Mouse (Mus musculus) midbrain, embryonic 12.5 days (tissue): ENCODE data around the gene Sema3f. TPM values are rescaled to one million over a fixed set of nuclear protein-coding genes. Genes with fewer than 3 reads are reported as not detected.

Experiments
- ATAC-seq: fragments of 200-750 bp; cut with Nextera tagmentation; 2 replicates; pipeline ENCODE4 v1.8.0; 2017; ENCODE audit warnings: low read depth, moderate TSS enrichment, moderate library complexity; ENCODE audit not compliant: low FRiP score
- H3K27ac ChIP-seq: fragments of 300-500 bp; sonication (generic); replicated peaks from 2 replicates; pipeline ENCODE4 v1.5.1; 2016; ENCODE audit warnings: mild to moderate bottlenecking
- H3K27me3 ChIP-seq: fragments of 300-500 bp; sonication (generic); 2 replicates; pipeline ENCODE4 v1.6.1; 2016; ENCODE audit warnings: mild to moderate bottlenecking
- H3K36me3 ChIP-seq: fragments of 300-500 bp; sonication (generic); 2 replicates; pipeline ENCODE4 v1.6.1; 2016
- H3K4me1 ChIP-seq: fragments of 300-500 bp; sonication (generic); 2 replicates; pipeline ENCODE4 v1.6.1; 2016
- H3K4me2 ChIP-seq: fragments of 300-500 bp; sonication (generic); replicated peaks from 2 replicates; pipeline ENCODE4 v1.6.1; 2016; ENCODE audit warnings: mild to moderate bottlenecking, moderate library complexity
- H3K4me3 ChIP-seq: fragments of 300-500 bp; sonication (generic); 2 replicates; pipeline ENCODE4 v1.5.1; 2016; ENCODE audit warnings: mild to moderate bottlenecking
- H3K9ac ChIP-seq: fragments of 300-500 bp; sonication (generic); replicated peaks from 2 replicates; pipeline ENCODE4 v1.6.1; 2016; ENCODE audit warnings: mild to moderate bottlenecking, moderate library complexity
- H3K9me3 ChIP-seq: fragments of 300-500 bp; sonication (generic); 2 replicates; pipeline ENCODE4 v1.6.1; 2016; ENCODE audit warnings: mild to moderate bottlenecking
- WGBS: fragments of 180-500 bp; shearing (Covaris S2); methylation state at CpG from one replicate; pipeline ENCODE4 v1.1.7; 2016; 5-methylcytosine and 5-hydroxymethylcytosine counted together
- polyA plus RNA-seq: library from polyadenylated mRNA; unstranded; fragments of >200 nt; fragmentation: Nextera tagmentation; extraction: Ambion mirVana; gene quantifications from 2 replicates; pipeline ENCODE4 v1.2.1, GENCODE M21; 2016

The Sema3f gene
- polyA plus RNA-seq, 1 experiment from 2014 or later, result 30.6 TPM

DNA sequence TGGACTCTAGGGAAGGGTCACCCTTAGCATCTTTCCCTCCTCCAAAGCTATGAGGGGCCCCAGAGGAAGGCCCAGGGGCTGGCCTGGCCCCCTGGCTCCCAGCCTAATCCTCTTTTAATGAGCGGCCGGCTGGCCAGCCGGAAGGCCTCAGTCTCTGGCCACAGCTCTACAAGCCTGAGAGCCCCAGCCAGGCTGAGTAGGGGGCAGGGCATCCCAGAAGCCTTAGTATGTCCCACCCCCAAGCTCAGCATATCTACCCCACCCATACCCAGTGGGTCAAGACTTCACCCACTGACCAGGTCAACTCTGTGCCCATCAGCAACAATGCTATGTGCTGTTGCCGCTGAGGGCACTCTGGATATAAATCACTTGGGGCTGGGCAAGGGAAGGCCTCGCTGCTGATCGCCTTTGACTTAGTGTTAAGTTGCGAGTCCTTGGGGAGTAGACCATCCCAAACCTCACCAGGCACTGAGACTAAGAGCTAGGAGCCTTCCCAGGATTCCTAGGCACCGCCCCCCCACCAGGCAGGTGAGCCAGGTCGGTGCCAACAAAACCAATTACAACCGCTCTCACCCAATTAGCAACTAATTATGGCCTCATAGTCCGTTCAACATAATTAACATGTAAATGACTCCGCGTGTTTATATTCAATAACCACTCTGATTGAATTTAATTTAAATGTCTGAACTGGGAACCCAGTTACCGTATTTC, 12.3 kb downstream of the Sema3f start:
- Histone ChIP-seq H3K4me2 (peak overlapping the region; percentile 28), H3K36me3 (peaks cover 21% of the 10 kb centered on the region; the same call in 1 of the 2 replicates)
- 8% methylated on average over 14 of the region's 14 CpGs for WGBS

GRCm38 (mm10) chr9:107696845-107697610, 13.2 kb downstream of the Sema3f start:
- Histone ChIP-seq H3K9me3 (no peaks in the 10 kb centered on the region), H3K4me3 (no peak overlapping the region), H3K4me2 (peak overlapping the region; percentile 28; the same call in 1 of the 2 replicates), H3K36me3 (peaks cover 22% of the 10 kb centered on the region), H3K27me3 (no peaks in the 10 kb centered on the region), H3K4me1 (peaks cover 82% of the 10 kb centered on the region), H3K27ac (peak overlapping the region; percentile 54), H3K9ac (peak overlapping the region; percentile 39; the same call in 1 of the 2 replicates)
- peak; percentile 14; the same call in 1 of the 2 replicates for ATAC-seq
- 15% methylated on average over 9 of the region's 9 CpGs for WGBS

More for the DNA sequence above, 12.3 kb downstream of the Sema3f start:
- H3K27me3 ChIP-seq, result no peaks in the 10 kb centered on the region
- H3K4me3 ChIP-seq, result no peak overlapping the region
- peaks cover 87% of the 10 kb centered on the region for H3K4me1 ChIP-seq
- H3K9ac ChIP-seq, result no peak overlapping the region; the same call in 1 of the 2 replicates
- H3K9me3 ChIP-seq, result no peaks in the 10 kb centered on the region
- peak overlapping the region; percentile 50; the same call in 1 of the 2 replicates for H3K27ac ChIP-seq
- no peak; the same call in none of the 2 replicates for ATAC-seq

DNA sequence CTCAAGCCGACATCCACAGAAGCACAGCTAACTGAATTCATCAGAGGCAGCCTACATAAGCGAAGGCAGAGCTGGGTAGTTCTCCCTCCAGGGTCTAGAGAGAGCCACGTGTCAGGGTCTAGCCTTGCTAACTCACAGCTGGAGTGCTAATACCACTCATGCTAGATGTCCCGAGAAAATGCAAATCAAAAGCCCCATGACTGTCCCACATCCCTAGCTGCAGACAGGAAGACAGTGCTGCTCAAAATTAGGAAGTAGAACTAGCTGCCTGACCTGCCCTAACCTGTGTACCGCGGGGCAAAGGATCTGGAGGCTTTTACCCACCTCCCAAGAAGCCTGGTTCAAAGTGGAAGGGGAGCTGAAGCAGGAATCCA, 14.2 kb downstream of the Sema3f start:
- no peak for ATAC-seq
- peaks cover 32% of the 10 kb centered on the region for H3K36me3 ChIP-seq
- 35% methylated on average over 6 of the region's 6 CpGs for WGBS
- H3K9me3 ChIP-seq, result no peaks in the 10 kb centered on the region
- no peaks in the 10 kb centered on the region for H3K27me3 ChIP-seq
- no peak overlapping the region for H3K4me2 ChIP-seq
- H3K9ac ChIP-seq, result no peak overlapping the region
- H3K4me3 ChIP-seq, result no peak overlapping the region
- H3K27ac ChIP-seq, result no peak overlapping the region
- H3K4me1 ChIP-seq, result peaks cover 74% of the 10 kb centered on the region

DNA sequence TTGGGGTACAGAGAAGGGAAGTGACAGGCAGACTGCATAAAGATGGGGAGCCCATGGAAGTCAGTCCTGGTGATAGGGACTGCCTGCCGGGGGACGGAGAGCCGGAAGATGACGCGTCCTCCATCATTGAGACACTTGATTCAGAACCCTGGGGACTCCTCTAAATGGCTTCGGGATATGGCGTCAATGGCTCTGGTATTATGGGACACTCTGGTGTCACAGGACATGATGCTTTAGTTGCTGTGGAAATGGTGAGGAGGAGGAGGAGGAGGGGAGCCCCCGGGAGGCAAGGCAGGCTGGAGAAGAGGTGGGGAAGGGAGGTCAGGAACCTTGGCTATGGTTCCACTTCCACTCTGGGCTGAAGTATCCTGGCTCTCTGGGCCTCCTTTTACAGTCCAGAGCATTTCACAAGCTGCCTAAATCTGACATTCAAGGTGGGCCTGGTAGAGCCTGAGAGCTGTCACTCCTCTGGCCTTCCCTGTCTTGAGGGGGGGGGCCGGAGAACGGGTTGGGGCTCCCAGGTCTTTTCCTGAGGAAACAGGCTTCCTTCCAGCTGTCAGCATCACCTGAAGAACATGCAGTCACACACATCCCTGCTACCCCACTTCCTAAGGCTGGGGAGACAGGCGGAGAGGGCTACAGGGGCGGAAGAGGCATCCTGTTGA, 14.7 kb downstream of the Sema3f start:
- Histone ChIP-seq H3K4me3 (no peak overlapping the region), H3K4me1 (peaks cover 71% of the 10 kb centered on the region), H3K36me3 (peaks cover 37% of the 10 kb centered on the region), H3K9ac (no peak overlapping the region), H3K27me3 (no peaks in the 10 kb centered on the region), H3K4me2 (no peak overlapping the region), H3K27ac (no peak overlapping the region), H3K9me3 (no peaks in the 10 kb centered on the region)
- ATAC-seq, result no peak
- 79% methylated on average over 12 of the region's 12 CpGs for WGBS

DNA sequence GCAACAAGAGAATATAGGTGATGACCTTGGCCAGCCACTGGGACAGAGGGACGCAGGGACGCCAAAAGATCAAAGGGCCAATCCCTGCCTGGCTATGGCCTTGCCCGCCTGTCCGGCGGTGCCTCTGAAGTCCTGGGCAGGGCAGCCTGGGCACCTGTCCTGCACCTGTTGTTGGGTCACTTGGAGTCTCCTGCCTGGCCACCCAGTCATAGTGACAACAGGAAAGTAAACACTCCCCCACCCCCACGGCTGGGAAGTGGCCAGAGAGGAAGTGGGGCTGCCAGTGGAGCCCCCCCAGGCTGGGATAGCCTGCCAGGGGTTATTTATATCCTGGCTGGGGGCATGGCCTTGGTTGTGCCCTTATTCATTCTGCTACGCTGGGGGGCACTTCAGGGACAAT, 15.6 kb downstream of the Sema3f start:
- Histone ChIP-seq H3K4me3 (no peak overlapping the region), H3K36me3 (peaks cover 46% of the 10 kb centered on the region), H3K27me3 (no peaks in the 10 kb centered on the region), H3K4me2 (no peak overlapping the region), H3K27ac (no peak overlapping the region), H3K9ac (no peak overlapping the region), H3K9me3 (no peaks in the 10 kb centered on the region), H3K4me1 (peaks cover 61% of the 10 kb centered on the region)
- WGBS, result 67% methylated on average over 7 of the region's 7 CpGs
- no peak for ATAC-seq

- peaks cover 56% of the 10 kb centered on the region for H3K36me3 ChIP-seq
- ATAC-seq, result no peak
- no peak overlapping the region for H3K4me2 ChIP-seq
- H3K4me3 ChIP-seq, result no peak overlapping the region
- H3K27ac ChIP-seq, result peak overlapping the region; percentile 42; the same call in 1 of the 2 replicates
- H3K9me3 ChIP-seq, result no peaks in the 10 kb centered on the region
- H3K4me1 ChIP-seq, result peaks cover 50% of the 10 kb centered on the region
- H3K9ac ChIP-seq, result no peak overlapping the region
- WGBS, result 62% methylated on average over 4 of the region's 4 CpGs
- no peaks in the 10 kb centered on the region for H3K27me3 ChIP-seq
Observed at GRCm38 (mm10) chr9:107693433-107693987, 16.8 kb downstream of the Sema3f start.

DNA sequence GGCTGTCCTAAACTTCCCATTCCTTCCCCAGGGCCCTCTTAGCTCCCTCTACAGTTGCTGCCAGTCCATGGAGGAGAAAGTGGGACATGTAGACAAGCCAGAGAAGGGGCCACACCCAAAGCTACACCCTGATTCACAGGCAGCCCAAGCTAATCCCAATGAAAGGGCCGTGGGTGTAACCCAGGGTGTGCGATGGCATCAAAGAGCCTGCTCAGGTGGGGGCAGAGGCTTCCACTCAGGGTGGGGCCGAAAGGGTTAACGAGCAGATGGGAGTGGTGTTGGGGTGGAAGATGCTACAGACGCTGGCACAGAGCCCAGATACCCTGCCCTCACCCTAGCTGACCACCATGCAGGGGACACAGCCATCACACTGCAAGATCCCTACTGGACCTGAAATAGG, 17.5 kb downstream of the Sema3f start:
- H3K9ac ChIP-seq, result no peak overlapping the region

GRCm38 (mm10) chr9:107690391-107690790, 19.9 kb downstream of the Sema3f start:
- Histone ChIP-seq H3K4me2 (no peak overlapping the region), H3K36me3 (peaks cover 77% of the 10 kb centered on the region), H3K9ac (no peak overlapping the region), H3K4me3 (no peak overlapping the region), H3K27me3 (no peaks in the 10 kb centered on the region), H3K27ac (no peak overlapping the region), H3K4me1 (peaks cover 23% of the 10 kb centered on the region), H3K9me3 (no peaks in the 10 kb centered on the region)
- ATAC-seq, result no peak
- WGBS, result 90% methylated on average over 8 of the region's 8 CpGs

More for the DNA sequence above, 17.5 kb downstream of the Sema3f start:
- no peak overlapping the region for H3K4me3 ChIP-seq
- no peak for ATAC-seq
- 70% methylated on average over 5 of the region's 5 CpGs for WGBS
- no peaks in the 10 kb centered on the region for H3K27me3 ChIP-seq
- no peaks in the 10 kb centered on the region for H3K9me3 ChIP-seq
- H3K36me3 ChIP-seq, result peaks cover 63% of the 10 kb centered on the region
- H3K4me1 ChIP-seq, result peaks cover 43% of the 10 kb centered on the region
- no peak overlapping the region for H3K4me2 ChIP-seq
- no peak overlapping the region; the same call in 1 of the 2 replicates for H3K27ac ChIP-seq

DNA sequence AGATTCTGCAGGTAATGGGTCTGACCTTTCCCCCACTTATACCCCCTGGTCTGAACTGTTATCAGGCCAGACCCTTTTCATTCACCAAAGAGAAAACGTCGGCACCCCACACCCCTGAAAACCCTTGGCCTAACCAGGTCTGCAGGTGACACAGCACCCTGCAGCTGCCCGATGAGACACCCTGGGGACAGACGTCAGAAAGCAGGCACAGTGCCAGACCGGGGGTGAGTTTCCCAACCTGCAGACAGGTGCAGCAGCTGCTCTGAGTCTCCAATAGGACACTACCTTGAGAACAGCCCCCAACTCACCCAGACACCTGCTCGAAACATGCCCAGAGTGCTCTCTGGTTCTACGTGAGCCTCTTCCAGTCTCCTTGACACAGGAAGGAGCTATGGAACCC, 21.3 kb downstream of the Sema3f start:
- Histone ChIP-seq H3K27ac (no peak overlapping the region), H3K9me3 (no peaks in the 10 kb centered on the region)

GRCm38 (mm10) chr9:107688415-107688814, 21.9 kb downstream of the Sema3f start:
- ATAC-seq, result no peak
- H3K27ac ChIP-seq, result no peak overlapping the region
- peaks cover 83% of the 10 kb centered on the region for H3K36me3 ChIP-seq
- no peak overlapping the region for H3K4me3 ChIP-seq
- no peak overlapping the region for H3K9ac ChIP-seq
- no peaks in the 10 kb centered on the region for H3K27me3 ChIP-seq
- H3K4me1 ChIP-seq, result peaks cover 13% of the 10 kb centered on the region
- H3K4me2 ChIP-seq, result no peak overlapping the region
- 90% methylated on average over 5 of the region's 5 CpGs for WGBS
- H3K9me3 ChIP-seq, result no peaks in the 10 kb centered on the region

More for the DNA sequence above, 21.3 kb downstream of the Sema3f start:
- ATAC-seq, result no peak
- H3K36me3 ChIP-seq, result peaks cover 78% of the 10 kb centered on the region
- no peak overlapping the region for H3K9ac ChIP-seq
- WGBS, result 84% methylated on average over 7 of the region's 7 CpGs
- H3K4me3 ChIP-seq, result no peak overlapping the region
- H3K4me1 ChIP-seq, result peaks cover 16% of the 10 kb centered on the region
- H3K27me3 ChIP-seq, result no peaks in the 10 kb centered on the region
- H3K4me2 ChIP-seq, result no peak overlapping the region

DNA sequence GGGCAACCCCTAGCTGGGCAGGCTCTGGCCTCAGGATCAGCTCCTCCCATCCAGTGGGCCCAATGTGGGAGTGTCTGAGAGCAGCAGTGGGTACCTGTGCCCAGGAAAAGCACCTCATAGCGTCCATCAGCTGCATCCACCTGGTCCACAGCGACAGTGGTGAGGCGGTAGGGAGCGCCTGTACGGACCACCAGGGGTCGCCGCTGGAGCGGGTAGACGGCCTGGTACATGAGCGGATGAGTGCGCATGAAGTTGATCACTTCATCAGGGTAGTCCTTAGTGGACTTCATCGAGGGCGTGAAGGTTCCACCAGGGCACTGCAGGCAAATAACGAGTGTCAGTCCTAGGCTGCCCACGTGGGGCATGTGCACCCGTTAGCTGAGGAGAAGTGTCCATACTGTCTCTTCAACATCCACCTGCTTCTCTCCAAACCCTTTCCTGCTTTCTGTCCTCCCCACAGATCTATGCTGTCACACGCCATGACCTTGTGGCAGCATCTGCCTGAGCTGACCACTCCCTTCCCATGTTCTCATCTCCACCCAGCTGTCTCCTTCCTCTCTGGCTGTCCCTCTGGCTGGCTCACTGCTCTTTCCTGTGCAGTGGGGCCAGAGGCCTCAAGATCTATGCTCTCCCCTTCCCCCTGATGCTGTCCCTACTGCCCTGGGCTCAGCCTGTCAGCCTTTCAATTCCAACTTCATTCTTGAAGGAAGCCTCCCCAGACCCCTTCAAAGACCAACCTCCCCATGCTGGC, 24.9 kb downstream of the Sema3f start:
- peak; percentile 55; the same call in 1 of the 2 replicates for ATAC-seq
- peaks cover 69% of the 10 kb centered on the region for H3K36me3 ChIP-seq
- no peaks in the 10 kb centered on the region for H3K27me3 ChIP-seq
- no peak overlapping the region for H3K4me3 ChIP-seq
- H3K4me1 ChIP-seq, result 0 out of 2 replicates have a peak, but pooled peaks cover 5% of the 10 kb centered on the region
- H3K4me2 ChIP-seq, result no peak overlapping the region
- H3K9ac ChIP-seq, result no peak overlapping the region
- H3K27ac ChIP-seq, result no peak overlapping the region
- H3K9me3 ChIP-seq, result no peaks in the 10 kb centered on the region
- WGBS, result 33% methylated on average over 17 of the region's 17 CpGs
